Mouse (Mus musculus) mouse trophoblast stem cell (cell line): ENCODE data around the gene Hmga1b.
"Not testable (repeated sequence)": the region's sequence is repeated elsewhere in the genome, so short reads cannot be mapped to it uniquely, and the experiment has no call there.

ENCODE experiments used
- in situ Hi-C, 2 experiments: fragments of 300-500 bp; cut with MseI, MboI; formaldehyde crosslinking; loops; 2 replicates in 1 of 2; 3 replicates in 1 of 2; pipeline ENCODE4 v1.15.1; 2025

Gene Hmga1b

DNA sequence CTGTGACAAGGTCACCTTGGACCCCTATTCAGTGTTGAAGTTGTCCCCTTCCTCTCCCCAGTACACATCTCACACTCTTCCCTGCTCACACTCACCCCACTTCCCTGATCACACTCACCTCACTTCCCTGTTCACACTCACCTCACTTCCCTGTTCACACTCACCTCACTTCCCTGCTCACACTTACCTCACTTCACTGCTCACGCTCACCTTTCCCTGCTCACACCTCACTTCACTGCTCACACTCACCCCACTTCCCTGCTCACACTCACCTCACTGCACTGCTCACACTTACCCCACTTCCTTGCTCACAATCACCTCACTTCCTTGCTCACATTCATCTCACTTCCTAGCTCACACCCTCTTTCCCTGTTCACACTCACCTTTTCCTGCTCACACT is 31.2 kb upstream of the Hmga1b start:
- in situ Hi-C loops, result no loop called here

- in situ Hi-C loops, result no loop called here
Observed at GRCm38 (mm10) chr11:120731858-120732680, 30.5 kb upstream of the Hmga1b start, which contains the start of gene Cbr2. TSS of gene Cbr2 (minus strand) at chr11:120732114.

DNA sequence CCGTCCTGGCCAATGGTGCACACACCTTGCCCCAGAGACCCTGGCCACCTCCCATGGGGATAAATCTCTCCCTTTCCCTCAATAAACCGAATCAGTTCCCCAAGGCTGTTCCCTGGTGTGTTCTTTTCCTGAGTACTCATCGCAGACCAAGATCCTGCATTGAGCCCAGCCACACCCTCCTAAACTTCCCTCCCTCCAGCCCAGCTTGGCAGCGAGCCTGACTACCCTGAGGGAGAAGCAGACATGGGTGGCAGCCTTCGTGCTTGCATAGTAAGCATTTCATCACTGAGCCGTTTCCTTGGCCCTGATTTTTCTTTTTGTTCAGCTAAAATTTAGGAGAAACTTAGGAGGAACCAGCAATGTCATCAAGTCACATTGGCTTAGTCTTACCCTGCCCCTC is 29.1 kb upstream of the Hmga1b start:
- in situ Hi-C loops, result no loop called here

DNA sequence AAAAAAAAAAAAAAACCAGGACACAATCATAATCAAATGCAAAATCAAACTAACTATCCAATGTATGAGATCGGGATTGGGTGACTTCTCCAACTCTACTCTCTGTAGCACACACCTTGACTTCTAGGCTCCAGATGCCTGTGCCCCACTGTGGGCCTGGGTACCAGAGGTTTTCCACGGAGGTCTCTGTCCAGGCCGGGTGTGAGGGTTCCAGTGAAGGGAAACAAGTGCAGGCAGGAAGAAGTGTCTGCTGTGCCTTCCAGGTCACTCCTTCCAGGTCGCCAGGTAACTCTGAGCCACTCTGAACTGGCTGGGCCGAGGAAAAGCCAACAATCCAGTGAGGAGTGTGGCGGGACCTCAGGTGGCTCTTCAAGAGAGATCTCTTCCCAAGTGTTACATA is 26.2 kb upstream of the Hmga1b start:
- in situ Hi-C loops, result no loop called here

DNA sequence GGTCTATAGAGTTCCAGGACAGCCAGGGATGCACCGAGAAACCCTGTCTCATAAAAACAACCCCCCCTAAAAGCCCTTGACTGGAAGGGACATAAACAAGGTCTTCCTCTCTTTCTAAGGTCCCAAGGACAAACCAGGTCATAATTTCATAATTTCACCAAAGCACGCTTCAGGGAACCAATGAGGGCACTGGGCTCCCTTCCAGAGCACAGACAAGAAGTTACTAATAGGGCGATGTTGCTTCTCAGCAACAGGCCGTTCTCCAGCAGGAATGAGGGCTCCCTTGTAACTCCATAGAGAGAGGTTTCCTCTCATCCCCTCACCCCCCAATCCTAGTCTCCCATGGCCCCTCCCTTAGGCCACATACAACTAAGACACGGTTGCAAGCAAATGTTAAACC is 21.6 kb upstream of the Hmga1b start:
- in situ Hi-C loops, result no loop called here

- in situ Hi-C loops, result no loop called here
Observed at GRCm38 (mm10) chr11:120744121-120744701, 18.4 kb upstream of the Hmga1b start.

- in situ Hi-C loops, result no loop called here
Observed at GRCm38 (mm10) chr11:120747974-120748373, 14.6 kb upstream of the Hmga1b start.

- in situ Hi-C loops, result no loop called here
Observed at GRCm38 (mm10) chr11:120749430-120749829, 13.2 kb upstream of the Hmga1b start.

- in situ Hi-C loops, result no loop called here
Observed at GRCm38 (mm10) chr11:120751606-120752005, 11.0 kb upstream of the Hmga1b start.

- in situ Hi-C loops, result no loop called here
Observed at GRCm38 (mm10) chr11:120760236-120760635, 2.4 kb upstream of the Hmga1b start.

GRCm38 (mm10) chr11:120761811-120762671 is 553 bp upstream of the Hmga1b start:
- in situ Hi-C loops, result no loop called here

DNA sequence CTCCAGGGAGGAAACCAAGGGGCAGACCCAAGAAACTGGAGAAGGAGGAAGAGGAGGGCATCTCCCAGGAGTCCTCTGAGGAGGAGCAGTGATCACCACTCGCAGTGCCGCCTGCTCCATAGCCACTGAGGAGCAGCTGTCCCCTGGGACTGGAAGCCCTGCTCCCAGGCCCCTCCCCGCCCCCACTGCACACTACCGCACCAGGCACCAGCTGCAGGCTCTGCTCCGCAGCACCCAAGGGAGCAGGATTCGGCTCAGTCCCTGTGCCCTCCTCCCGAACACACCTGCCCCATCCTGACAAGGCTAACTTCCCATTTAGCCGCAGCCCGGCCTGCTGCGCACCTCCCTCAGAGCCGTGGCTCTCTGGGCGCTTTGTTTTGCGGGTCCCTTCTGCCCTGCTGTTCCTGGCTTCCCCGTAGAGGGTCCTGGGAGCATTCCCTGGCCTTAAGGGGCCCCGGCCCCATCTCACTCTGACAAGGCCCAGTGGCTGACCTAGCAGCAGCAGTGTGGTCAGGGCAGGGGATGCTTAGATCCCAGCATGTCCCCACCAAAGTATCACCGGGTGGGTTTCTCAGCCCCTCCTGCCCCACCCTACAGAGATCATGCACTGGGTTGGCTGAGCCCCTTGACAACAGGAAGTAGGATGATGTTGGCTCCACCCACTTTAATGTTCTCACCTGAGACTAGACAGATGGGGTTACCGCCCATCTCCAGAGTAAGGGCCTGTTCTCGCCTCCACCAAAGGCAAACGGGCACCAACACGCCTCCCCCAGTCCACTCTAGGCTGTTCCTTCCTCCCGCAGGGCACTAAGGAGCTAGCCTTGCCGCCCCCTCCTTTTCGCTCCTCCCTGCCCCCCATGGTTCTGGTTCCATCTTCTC is 766 bp downstream of the Hmga1b start:
- in situ Hi-C loops, result not testable (repeated sequence)

- in situ Hi-C loops, result not testable (repeated sequence)
Observed at GRCm38 (mm10) chr11:120767023-120767422, 4.4 kb downstream of the Hmga1b start.

DNA sequence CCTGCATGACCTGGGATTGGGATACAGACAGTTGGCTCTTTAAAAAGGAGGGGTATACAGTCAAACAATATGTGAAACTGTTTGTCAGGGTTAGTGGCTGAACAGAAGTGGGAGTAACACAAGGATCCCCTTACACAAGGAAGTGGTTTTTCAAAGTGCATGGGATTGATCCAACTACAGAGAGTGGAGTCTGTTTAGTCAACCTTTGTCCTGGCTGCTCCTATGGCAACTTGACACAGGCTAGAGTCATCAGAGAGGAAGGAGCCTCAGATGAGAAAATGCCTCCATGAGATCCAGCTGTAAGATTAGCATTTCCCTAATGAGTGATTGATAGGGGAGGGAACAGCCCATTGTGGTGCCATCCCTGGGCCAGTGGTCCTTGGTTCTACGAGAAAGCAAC is 5.6 kb downstream of the Hmga1b start:
- in situ Hi-C loops, result no loop called here

DNA sequence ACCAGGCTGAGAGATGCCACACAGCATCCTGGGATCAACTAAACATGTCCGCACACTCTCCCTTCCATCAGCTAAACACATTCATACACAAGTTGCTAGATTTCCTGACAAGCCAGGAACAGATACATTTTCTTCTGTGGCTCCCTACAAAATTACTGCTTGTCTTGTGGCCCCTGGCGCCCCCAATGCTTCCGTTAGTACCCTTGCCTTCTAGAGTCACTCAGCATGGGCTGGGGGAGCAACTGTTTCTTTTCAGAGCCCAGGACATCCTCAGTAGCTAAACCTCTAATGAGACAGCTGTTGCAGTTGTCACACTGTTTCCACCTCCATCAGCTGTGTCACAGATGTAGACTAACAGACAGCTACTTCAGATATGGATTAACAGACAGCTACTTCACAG is 10.2 kb downstream of the Hmga1b start:
- in situ Hi-C loops, result no loop called here

- in situ Hi-C loops, result no loop called here
Observed at GRCm38 (mm10) chr11:120773463-120774190, 11.0 kb downstream of the Hmga1b start.

DNA sequence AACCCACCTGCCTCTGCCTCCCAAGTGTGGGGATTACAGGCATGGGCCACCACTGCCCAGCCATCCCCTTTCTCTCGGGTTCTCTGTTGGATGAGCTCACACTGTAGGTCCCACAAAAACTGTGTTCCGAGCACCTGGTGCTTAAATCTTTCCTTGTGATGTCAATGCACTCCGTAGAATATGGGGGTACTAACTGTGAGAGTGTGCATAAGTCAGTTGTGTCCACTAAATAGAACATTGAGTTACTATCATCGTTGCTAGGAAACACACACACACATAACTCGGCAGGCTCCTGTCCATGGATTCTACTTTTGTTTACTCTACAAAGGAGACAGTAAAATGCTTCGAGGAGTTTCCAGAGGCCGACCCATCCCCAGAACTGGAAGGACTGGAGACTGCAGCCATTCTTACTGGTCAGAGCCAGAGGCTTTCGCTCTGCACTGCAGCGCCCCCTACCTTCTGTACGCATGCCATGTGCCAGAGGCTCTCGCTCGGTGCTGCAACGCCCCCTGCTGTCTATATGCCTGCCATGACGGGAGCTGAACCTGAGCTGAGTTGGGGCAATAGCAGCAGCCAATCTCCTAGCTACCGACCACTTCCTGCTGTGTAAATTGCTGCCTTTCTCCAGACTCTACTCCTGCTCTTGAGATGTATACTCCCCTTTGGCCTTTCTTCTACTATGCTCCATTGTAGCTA is 13.3 kb downstream of the Hmga1b start:
- in situ Hi-C loops, result loop anchor here (5.0 kb wide), 1 partner anchor 49 kb away; the partner anchor contains the start of gene Dcxr (in 2 of the 2)

- in situ Hi-C loops, result loop anchor here (5.0 kb wide), 1 partner anchor 50 kb away; the partner anchor contains the start of gene Dcxr (in 2 of the 2)
Observed at GRCm38 (mm10) chr11:120777123-120777522, 14.5 kb downstream of the Hmga1b start.

DNA sequence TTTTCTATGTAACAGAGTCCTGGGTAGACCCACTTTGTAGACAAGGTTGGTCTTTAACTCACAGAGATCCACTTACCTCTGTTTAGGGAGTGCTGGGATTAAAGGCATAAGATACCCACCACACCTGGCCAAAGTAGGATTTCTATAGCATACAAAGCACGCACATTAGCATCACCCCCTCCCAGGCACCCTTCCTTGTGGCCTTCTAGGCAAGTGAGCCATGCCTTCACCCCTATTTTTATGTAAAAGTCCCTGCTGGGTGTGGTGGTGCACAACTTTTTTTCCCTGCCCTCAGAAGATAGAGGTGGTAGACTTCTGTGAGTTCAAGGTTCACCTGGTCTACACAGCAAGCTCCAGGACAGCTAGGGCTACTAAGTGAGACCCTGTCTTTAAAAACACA is 17.3 kb downstream of the Hmga1b start:
- in situ Hi-C loops, result loop anchor here (5.0 kb wide), 1 partner anchor 53 kb away; the partner anchor contains the start of gene Dcxr (in 2 of the 2)

DNA sequence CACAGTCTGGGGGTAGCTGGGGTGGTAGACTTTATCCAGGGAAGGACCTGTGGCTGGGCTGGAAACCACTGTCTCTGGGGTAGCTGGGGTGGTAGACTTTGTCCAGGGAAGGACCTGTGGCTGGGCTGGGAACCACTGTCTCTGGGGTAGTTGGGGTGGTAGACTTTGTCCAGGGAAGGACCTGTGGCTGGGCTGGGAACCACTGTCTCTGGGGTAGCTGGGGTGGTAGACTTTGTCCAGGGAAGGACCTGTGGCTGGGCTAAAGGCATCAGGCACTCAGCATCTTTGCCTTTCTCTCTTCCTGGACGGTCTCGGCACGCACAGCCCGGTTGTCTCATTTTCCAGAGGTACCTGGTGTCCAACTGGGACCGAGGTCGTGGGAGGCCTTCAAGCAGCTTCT is 18.8 kb downstream of the Hmga1b start:
- in situ Hi-C loops, result not testable (repeated sequence)
